Mouse (Mus musculus) kidney, adult 2 months (tissue): ENCODE measurements around the gene Jakmip3.

Experiments
- CTCF ChIP-seq: fragments of 200-500 bp; conservative IDR thresholded peaks from 2 replicates; pipeline ENCODE4 v1.5.1; 2011; ENCODE audit warnings: low read depth, mild to moderate bottlenecking, control low read depth, low read length, moderate library complexity, mixed read lengths; ENCODE audit not compliant: insufficient read depth, insufficient read length
- POLR2A ChIP-seq: fragments of 200-500 bp; IDR thresholded peaks from one replicate; pipeline ENCODE4 v1.6.1; 2011; ENCODE audit warnings: low read depth, low read length, control low read depth

DNA sequence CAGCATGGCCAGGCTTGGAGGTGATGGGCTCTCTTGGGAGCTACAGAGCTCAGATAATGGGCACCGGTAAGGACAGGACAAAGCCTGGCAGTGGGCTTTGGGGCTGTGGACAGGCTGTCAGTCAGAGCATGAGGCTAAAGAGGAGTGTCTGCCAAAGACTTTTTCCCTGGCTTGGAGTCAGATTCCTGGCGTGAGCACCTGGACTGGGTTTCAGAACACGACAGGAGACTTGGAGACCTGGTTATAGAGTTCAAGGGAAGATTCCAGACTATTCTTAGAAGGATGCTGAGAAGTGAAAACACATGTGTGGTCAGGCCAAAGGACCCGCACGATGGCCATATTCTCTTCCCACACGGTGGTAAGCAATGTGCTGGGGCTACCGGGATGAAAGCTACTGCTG, 165.2 kb downstream of the Jakmip3 start:
- TF ChIP-seq POLR2A (no peak), CTCF (no peak)
